Mouse (Mus musculus) heart, embryonic 10.5 days (tissue): ENCODE measurements around the gene Jak3. TPM values are rescaled to one million over a fixed set of nuclear protein-coding genes. Genes with fewer than 3 reads are reported as not detected.
A peak's percentile ranks its signal among the peaks of the same experiment; 100 is the strongest.
"Not testable (repeated sequence)": the region's sequence is repeated elsewhere in the genome, so short reads cannot be mapped to it uniquely, and the experiment has no call there.

Source experiments
- DNase-seq: peaks from one replicate; pipeline ENCODE4 v3.0.0-alpha.2; 2017; ENCODE audit warnings: low spot score
- H3K27ac ChIP-seq: fragments of 300-500 bp; sonication (generic); 2 replicates; pipeline ENCODE4 v1.5.1; 2016; ENCODE audit warnings: mild to moderate bottlenecking
- H3K27me3 ChIP-seq: fragments of 300-500 bp; sonication (generic); 2 replicates; pipeline ENCODE4 v1.6.1; 2016; ENCODE audit warnings: mild to moderate bottlenecking; ENCODE audit not compliant: poor library complexity, insufficient read depth, severe bottlenecking
- H3K36me3 ChIP-seq: fragments of 300-500 bp; sonication (generic); 2 replicates; pipeline ENCODE4 v1.6.1; 2016; ENCODE audit warnings: mild to moderate bottlenecking, moderate library complexity
- H3K4me1 ChIP-seq: fragments of 300-500 bp; sonication (generic); 2 replicates; pipeline ENCODE4 v1.6.1; 2016; ENCODE audit warnings: mild to moderate bottlenecking
- H3K4me3 ChIP-seq: fragments of 300-500 bp; sonication (generic); 2 replicates; pipeline ENCODE4 v1.5.1; 2016; ENCODE audit warnings: mild to moderate bottlenecking, moderate library complexity
- H3K9me3 ChIP-seq: fragments of 300-500 bp; sonication (generic); 2 replicates; pipeline ENCODE4 v1.6.1; 2016; ENCODE audit warnings: mild to moderate bottlenecking, moderate library complexity
- WGBS: fragments of 180-500 bp; shearing (Covaris S2); methylation state at CpG from one replicate; pipeline ENCODE4 v1.1.7; 2016; 5-methylcytosine and 5-hydroxymethylcytosine counted together
- polyA plus RNA-seq: library from polyadenylated mRNA; unstranded; fragments of >200 nt; fragmentation: Nextera tagmentation; extraction: Ambion mirVana; gene quantifications from 2 replicates; pipeline ENCODE4 v1.2.1, GENCODE M21; 2016

Gene Jak3
- polyA plus RNA-seq, 1 experiment from 2014 or later, result 6.7 TPM

GRCm38 (mm10) chr8:71681369-71681915, 5.3 kb downstream of the Jak3 start:
- Histone ChIP-seq H3K36me3 (no peaks in the 10 kb centered on the region), H3K4me1 (peaks cover 42% of the 10 kb centered on the region), H3K27ac (no peak overlapping the region), H3K9me3 (0 out of 2 replicates have a peak, but pooled peaks cover 2% of the 10 kb centered on the region), H3K4me3 (no peak overlapping the region), H3K27me3 (peaks cover 98% of the 10 kb centered on the region)
- 12% methylated on average over 17 of the region's 18 CpGs for WGBS
- DNase-seq, result no peak

- H3K4me1 ChIP-seq, result peaks cover 49% of the 10 kb centered on the region
- WGBS, result 68% methylated on average over 12 of the region's 12 CpGs
- H3K4me3 ChIP-seq, result no peak overlapping the region
Measured at GRCm38 (mm10) chr8:71682832-71683231, 6.7 kb downstream of the Jak3 start.

GRCm38 (mm10) chr8:71684701-71685100, 8.6 kb downstream of the Jak3 start:
- no peak for DNase-seq
- Histone ChIP-seq H3K4me3 (no peak overlapping the region), H3K27me3 (peaks cover 100% of the 10 kb centered on the region), H3K27ac (no peak overlapping the region), H3K36me3 (no peaks in the 10 kb centered on the region), H3K9me3 (no peaks in the 10 kb centered on the region), H3K4me1 (peaks cover 45% of the 10 kb centered on the region)
- 30% methylated on average over 10 of the region's 10 CpGs for WGBS

More at GRCm38 (mm10) chr8:71682832-71683231, 6.7 kb downstream of the Jak3 start:
- Histone ChIP-seq H3K9me3 (0 out of 2 replicates have a peak, but pooled peaks cover 2% of the 10 kb centered on the region), H3K36me3 (no peaks in the 10 kb centered on the region), H3K27me3 (peaks cover 100% of the 10 kb centered on the region), H3K27ac (no peak overlapping the region)
- DNase-seq, result no peak

- H3K27ac ChIP-seq, result no peak overlapping the region
- no peaks in the 10 kb centered on the region for H3K36me3 ChIP-seq
- DNase-seq, result no peak
Measured at GRCm38 (mm10) chr8:71685573-71685972, 9.5 kb downstream of the Jak3 start.

GRCm38 (mm10) chr8:71686143-71686734, 10.1 kb downstream of the Jak3 start:
- H3K9me3 ChIP-seq, result no peaks in the 10 kb centered on the region
- peaks cover 35% of the 10 kb centered on the region for H3K4me1 ChIP-seq
- H3K36me3 ChIP-seq, result no peaks in the 10 kb centered on the region
- no peak overlapping the region for H3K27ac ChIP-seq
- H3K4me3 ChIP-seq, result peak overlapping the region; percentile 42
- peaks cover 100% of the 10 kb centered on the region for H3K27me3 ChIP-seq
- no peak for DNase-seq
- WGBS, result 1% methylated on average over 23 of the region's 23 CpGs

More at GRCm38 (mm10) chr8:71685573-71685972, 9.5 kb downstream of the Jak3 start:
- H3K4me3 ChIP-seq, result peak overlapping the region; percentile 42
- peaks cover 37% of the 10 kb centered on the region for H3K4me1 ChIP-seq
- H3K9me3 ChIP-seq, result no peaks in the 10 kb centered on the region
- WGBS, result 5% methylated on average over 29 of the region's 29 CpGs
- H3K27me3 ChIP-seq, result peaks cover 100% of the 10 kb centered on the region

GRCm38 (mm10) chr8:71687616-71688015, 11.5 kb downstream of the Jak3 start:
- WGBS, result 5% methylated on average over 8 of the region's 8 CpGs

GRCm38 (mm10) chr8:71689028-71689427, 12.9 kb downstream of the Jak3 start, which contains the start of gene Insl3:
TSS of gene Insl3 (plus strand) at chr8:71689214.
- 10% methylated on average over 33 of the region's 33 CpGs for WGBS
- no peak within 1 kb of the TSS for H3K27ac ChIP-seq
- H3K36me3 ChIP-seq, result no peaks in the 10 kb centered on the region
- H3K4me3 ChIP-seq, result no peak within 1 kb of the TSS
- peaks cover 39% of the 10 kb centered on the region for H3K4me1 ChIP-seq
- no peaks in the 10 kb centered on the region for H3K9me3 ChIP-seq
- H3K27me3 ChIP-seq, result peaks cover 100% of the 10 kb centered on the region
- DNase-seq, result no peak

More at GRCm38 (mm10) chr8:71687616-71688015, 11.5 kb downstream of the Jak3 start:
- no peak for DNase-seq
- Histone ChIP-seq H3K4me1 (peaks cover 31% of the 10 kb centered on the region), H3K27me3 (peaks cover 100% of the 10 kb centered on the region), H3K36me3 (no peaks in the 10 kb centered on the region), H3K9me3 (no peaks in the 10 kb centered on the region), H3K27ac (no peak overlapping the region), H3K4me3 (no peak overlapping the region)

- peaks cover 92% of the 10 kb centered on the region for H3K27me3 ChIP-seq
- 7% methylated on average over 30 of the region's 30 CpGs for WGBS
- no peak overlapping the region for H3K4me3 ChIP-seq
- H3K27ac ChIP-seq, result no peak overlapping the region
- DNase-seq, result no peak
- H3K9me3 ChIP-seq, result no peaks in the 10 kb centered on the region
- H3K4me1 ChIP-seq, result peaks cover 20% of the 10 kb centered on the region; the same call in 1 of the 2 replicates
- no peaks in the 10 kb centered on the region for H3K36me3 ChIP-seq
Measured at GRCm38 (mm10) chr8:71692509-71692908, 16.4 kb downstream of the Jak3 start.

- Histone ChIP-seq H3K36me3 (no peaks in the 10 kb centered on the region), H3K4me1 (peaks cover 15% of the 10 kb centered on the region; the same call in 1 of the 2 replicates), H3K27ac (no peak overlapping the region), H3K9me3 (no peaks in the 10 kb centered on the region), H3K4me3 (peak overlapping the region; percentile 35), H3K27me3 (peaks cover 92% of the 10 kb centered on the region)
- DNase-seq, result no peak
- WGBS, result 14% methylated on average over 67 of the region's 68 CpGs
Measured at GRCm38 (mm10) chr8:71693166-71694041, 17.3 kb downstream of the Jak3 start.

GRCm38 (mm10) chr8:71695456-71695855, 19.4 kb downstream of the Jak3 start:
- H3K9me3 ChIP-seq, H3K4me3 ChIP-seq: not testable (repeated sequence)
- 62% methylated on average over 12 of the region's 12 CpGs for WGBS

GRCm38 (mm10) chr8:71700493-71701269, 24.6 kb downstream of the Jak3 start:
- WGBS, result 6% methylated on average over 29 of the region's 29 CpGs
- H3K4me1 ChIP-seq, result peaks cover 10% of the 10 kb centered on the region
- no peaks in the 10 kb centered on the region for H3K9me3 ChIP-seq
- H3K4me3 ChIP-seq, result peak overlapping the region; percentile 46
- H3K27me3 ChIP-seq, result peaks cover 90% of the 10 kb centered on the region
- H3K36me3 ChIP-seq, result no peaks in the 10 kb centered on the region
- DNase-seq, result no peak
- H3K27ac ChIP-seq, result no peak overlapping the region; the same call in 1 of the 2 replicates

More at GRCm38 (mm10) chr8:71695456-71695855, 19.4 kb downstream of the Jak3 start:
- H3K4me1 ChIP-seq, result peaks cover 11% of the 10 kb centered on the region; the same call in 1 of the 2 replicates
- H3K36me3 ChIP-seq, H3K27ac ChIP-seq, DNase-seq: not testable (repeated sequence)
- H3K27me3 ChIP-seq, result peaks cover 92% of the 10 kb centered on the region

- Histone ChIP-seq H3K27me3 (peaks cover 93% of the 10 kb centered on the region), H3K36me3 (no peaks in the 10 kb centered on the region), H3K4me1 (peaks cover 10% of the 10 kb centered on the region), H3K4me3 (peak within 1 kb of the TSS; percentile 46), H3K27ac (no peak within 1 kb of the TSS; the same call in 1 of the 2 replicates), H3K9me3 (no peaks in the 10 kb centered on the region)
- WGBS, result 10% methylated on average over 32 of the region's 34 CpGs
- no peak for DNase-seq
Measured at GRCm38 (mm10) chr8:71701414-71702086, 25.5 kb downstream of the Jak3 start, which contains the start of gene B3gnt3. TSS of gene B3gnt3 (minus strand) at chr8:71701789.
